Mouse (Mus musculus) ES-E14 (cell line): Measurements from ENCODE around the gene Syt13.

Experiments
- CHD2 ChIP-seq: IDR thresholded peaks from 2 replicates; pipeline ENCODE4 v1.6.1; 2014; ENCODE audit warnings: mild to moderate bottlenecking, low read depth, low read length, inconsistent platforms
- HCFC1 ChIP-seq: IDR thresholded peaks from 2 replicates; pipeline ENCODE4 v1.6.1; 2012; ENCODE audit warnings: low read length, inconsistent platforms, borderline replicate concordance; ENCODE audit not compliant: insufficient read depth
- MAFK ChIP-seq: IDR thresholded peaks from 2 replicates; pipeline ENCODE4 v1.6.1; 2014; ENCODE audit warnings: mild to moderate bottlenecking, low read depth, low read length, inconsistent platforms; ENCODE audit not compliant: insufficient read depth
- ZC3H11A ChIP-seq: IDR thresholded peaks from 2 replicates; pipeline ENCODE4 v1.6.1; 2012; ENCODE audit warnings: low read depth, mild to moderate bottlenecking, inconsistent platforms, low read length, borderline replicate concordance
- ZNF384 ChIP-seq: IDR thresholded peaks from 2 replicates; pipeline ENCODE4 v1.6.1; 2012; ENCODE audit warnings: low read depth, low read length, inconsistent platforms

- TF ChIP-seq HCFC1: no peak
- TF ChIP-seq CHD2: no peak
- no peak for TF ChIP-seq MAFK
- TF ChIP-seq ZNF384: no peak
- TF ChIP-seq ZC3H11A: no peak
Observed at GRCm38 (mm10) chr2:92870139-92870836, 44.6 kb upstream of the Syt13 start.
